Mouse (Mus musculus) heart, postnatal 0 days (tissue): ENCODE measurements around the gene Dgcr8. TPM values are rescaled to one million over a fixed set of nuclear protein-coding genes. Genes with fewer than 3 reads are reported as not detected.

Experiments used
- ATAC-seq: fragments of 200-750 bp; cut with Nextera tagmentation; 2 replicates; pipeline ENCODE4 v1.8.0; 2017; ENCODE audit warnings: low read depth, moderate number of reproducible peaks, moderate library complexity; ENCODE audit not compliant: insufficient read depth
- DNase-seq: peaks from one replicate; pipeline ENCODE4 v3.0.0-alpha.2; 2016; ENCODE audit warnings: low spot score
- H3K27ac ChIP-seq: fragments of 300-500 bp; sonication (generic); 2 replicates; pipeline ENCODE4 v1.5.1; 2014; ENCODE audit warnings: low read depth, mild to moderate bottlenecking
- H3K27me3 ChIP-seq: fragments of 300-500 bp; sonication (generic); 2 replicates; pipeline ENCODE4 v1.6.1; 2014; ENCODE audit warnings: low read length, mixed read lengths; ENCODE audit not compliant: control insufficient read depth, insufficient read depth
- H3K36me3 ChIP-seq: fragments of 300-500 bp; sonication (generic); replicated peaks from 2 replicates; pipeline ENCODE4 v1.6.1; 2014; ENCODE audit warnings: low read length, mixed read lengths; ENCODE audit not compliant: control insufficient read depth, insufficient read depth
- H3K4me1 ChIP-seq: fragments of 300-500 bp; sonication (generic); 2 replicates; pipeline ENCODE4 v1.6.1; 2014; ENCODE audit warnings: antibody characterized with exemption; ENCODE audit not compliant: control insufficient read depth, insufficient read depth
- H3K4me2 ChIP-seq: fragments of 300-500 bp; sonication (generic); 2 replicates; pipeline ENCODE4 v1.6.1; 2014; ENCODE audit warnings: low read depth, mild to moderate bottlenecking, low read length, moderate library complexity
- H3K4me3 ChIP-seq: fragments of 300-500 bp; sonication (generic); 2 replicates; pipeline ENCODE4 v1.5.1; 2014; ENCODE audit warnings: low read depth, low read length
- H3K9ac ChIP-seq: fragments of 300-500 bp; sonication (generic); replicated peaks from 2 replicates; pipeline ENCODE4 v1.6.1; 2014; ENCODE audit warnings: low read depth, low read length, mixed read lengths
- H3K9me3 ChIP-seq: fragments of 300-500 bp; sonication (generic); replicated peaks from 2 replicates; pipeline ENCODE4 v1.6.1; 2016; ENCODE audit warnings: low read length; ENCODE audit not compliant: control insufficient read depth
- CTCF ChIP-seq: IDR thresholded peaks from 2 replicates; pipeline ENCODE4 v1.5.1; 2016; ENCODE audit warnings: antibody characterized with exemption, control low read depth, low read depth
- EP300 ChIP-seq: IDR thresholded peaks from 2 replicates; pipeline ENCODE4 v1.6.1; 2016; ENCODE audit warnings: antibody characterized with exemption, low read depth
- WGBS: fragments of 180-500 bp; shearing (Covaris S2); extraction: QIAGEN DNeasy Blood & Tissue Kit; methylation state at CpG from one replicate; pipeline ENCODE4 v1.1.7; 2014; 5-methylcytosine and 5-hydroxymethylcytosine counted together
- polyA plus RNA-seq: library from polyadenylated mRNA; unstranded; fragments of >200 nt; fragmentation: Nextera tagmentation; extraction: Ambion mirVana; gene quantifications from 2 replicates; pipeline ENCODE4 v1.2.1, GENCODE M21; 2015
- total RNA-seq: library from RNA; depleted of rRNA; stranded (reverse); fragments of >200 nt; gene quantifications from 2 replicates; pipeline ENCODE4 v1.2.3, GENCODE M21; 2014; ENCODE audit warnings: low replicate concordance

The Dgcr8 gene
- total and polyA plus RNA-seq, 2 experiments from 2014 or later = 8.9 to 23.5 TPM

GRCm38 (mm10) chr16:18222188-18222587 lies 66.9 kb downstream of the Dgcr8 start:
- Histone ChIP-seq H3K27ac (no peak overlapping the region), H3K4me3 (no peak overlapping the region), H3K27me3 (no peaks in the 10 kb centered on the region), H3K9ac (no peak overlapping the region), H3K9me3 (no peaks in the 10 kb centered on the region), H3K4me2 (no peak overlapping the region), H3K36me3 (peaks cover 55% of the 10 kb centered on the region), H3K4me1 (0 out of 2 replicates have a peak, but pooled peaks cover 7% of the 10 kb centered on the region)
- DNase-seq = no peak
- TF ChIP-seq EP300 = no peak
- no peak for TF ChIP-seq CTCF
- WGBS = 82% methylated on average over 11 of the region's 11 CpGs
- ATAC-seq = no peak

- Histone ChIP-seq H3K27me3 (no peaks in the 10 kb centered on the region), H3K4me3 (no peak overlapping the region), H3K4me1 (0 out of 2 replicates have a peak, but pooled peaks cover 7% of the 10 kb centered on the region), H3K9ac (no peak overlapping the region), H3K27ac (no peak overlapping the region), H3K36me3 (peaks cover 50% of the 10 kb centered on the region), H3K4me2 (no peak overlapping the region), H3K9me3 (no peaks in the 10 kb centered on the region)
- WGBS = 73% methylated on average over 11 of the region's 11 CpGs
- DNase-seq (no peak), ATAC-seq (no peak)
- TF ChIP-seq EP300 (no peak), CTCF (no peak)
Observed at GRCm38 (mm10) chr16:18221543-18221898, 67.5 kb downstream of the Dgcr8 start.

- H3K9ac ChIP-seq = no peak overlapping the region
- no peak for DNase-seq
- no peak overlapping the region for H3K4me3 ChIP-seq
- H3K9me3 ChIP-seq = no peaks in the 10 kb centered on the region
- 88% methylated on average over 6 of the region's 6 CpGs for WGBS
- no peak for TF ChIP-seq EP300
- TF ChIP-seq CTCF = no peak
- H3K4me1 ChIP-seq = 0 out of 2 replicates have a peak, but pooled peaks cover 7% of the 10 kb centered on the region
- H3K27me3 ChIP-seq = no peaks in the 10 kb centered on the region
- no peak overlapping the region for H3K4me2 ChIP-seq
- ATAC-seq = no peak
- peaks cover 45% of the 10 kb centered on the region for H3K36me3 ChIP-seq
- no peak overlapping the region for H3K27ac ChIP-seq
Observed at GRCm38 (mm10) chr16:18220856-18221542, 68.0 kb downstream of the Dgcr8 start.

- Histone ChIP-seq H3K36me3 (peaks cover 35% of the 10 kb centered on the region), H3K4me1 (peaks cover 10% of the 10 kb centered on the region; the same call in 1 of the 2 replicates), H3K9ac (no peak overlapping the region), H3K9me3 (no peaks in the 10 kb centered on the region), H3K4me2 (no peak overlapping the region), H3K27ac (no peak overlapping the region), H3K4me3 (no peak overlapping the region), H3K27me3 (no peaks in the 10 kb centered on the region)
- ATAC-seq = peak; percentile 45; the same call in 1 of the 2 replicates
- no peak for DNase-seq
- 39% methylated on average over 8 of the region's 8 CpGs for WGBS
- TF ChIP-seq CTCF (no peak), EP300 (no peak)
Observed at GRCm38 (mm10) chr16:18220001-18220400, 69.0 kb downstream of the Dgcr8 start.

GRCm38 (mm10) chr16:18218580-18218996 lies 70.5 kb downstream of the Dgcr8 start:
- H3K9ac ChIP-seq = no peak overlapping the region
- no peak overlapping the region for H3K27ac ChIP-seq
- H3K36me3 ChIP-seq = peaks cover 21% of the 10 kb centered on the region
- DNase-seq (no peak), ATAC-seq (no peak)
- peaks cover 20% of the 10 kb centered on the region for H3K4me1 ChIP-seq
- no peak overlapping the region for H3K4me3 ChIP-seq
- no peak for TF ChIP-seq EP300
- no peak for TF ChIP-seq CTCF
- WGBS = 50% methylated on average over 9 of the region's 9 CpGs
- no peaks in the 10 kb centered on the region for H3K27me3 ChIP-seq
- H3K9me3 ChIP-seq = no peaks in the 10 kb centered on the region
- H3K4me2 ChIP-seq = no peak overlapping the region

GRCm38 (mm10) chr16:18217579-18217978 lies 71.5 kb downstream of the Dgcr8 start, which contains the start of gene Ccdc188:
Ccdc188 (plus strand) TSS chr16:18217879.
- Histone ChIP-seq H3K4me1 (peaks cover 20% of the 10 kb centered on the region), H3K9me3 (no peaks in the 10 kb centered on the region), H3K27me3 (no peaks in the 10 kb centered on the region), H3K4me2 (no peak within 1 kb of the TSS), H3K4me3 (no peak within 1 kb of the TSS), H3K9ac (no peak within 1 kb of the TSS), H3K36me3 (peaks cover 11% of the 10 kb centered on the region), H3K27ac (no peak within 1 kb of the TSS)
- TF ChIP-seq CTCF (no peak), EP300 (no peak)
- WGBS = 88% methylated on average over 4 of the region's 4 CpGs
- ATAC-seq (no peak), DNase-seq (no peak)
